In the genomic region with DNA sequence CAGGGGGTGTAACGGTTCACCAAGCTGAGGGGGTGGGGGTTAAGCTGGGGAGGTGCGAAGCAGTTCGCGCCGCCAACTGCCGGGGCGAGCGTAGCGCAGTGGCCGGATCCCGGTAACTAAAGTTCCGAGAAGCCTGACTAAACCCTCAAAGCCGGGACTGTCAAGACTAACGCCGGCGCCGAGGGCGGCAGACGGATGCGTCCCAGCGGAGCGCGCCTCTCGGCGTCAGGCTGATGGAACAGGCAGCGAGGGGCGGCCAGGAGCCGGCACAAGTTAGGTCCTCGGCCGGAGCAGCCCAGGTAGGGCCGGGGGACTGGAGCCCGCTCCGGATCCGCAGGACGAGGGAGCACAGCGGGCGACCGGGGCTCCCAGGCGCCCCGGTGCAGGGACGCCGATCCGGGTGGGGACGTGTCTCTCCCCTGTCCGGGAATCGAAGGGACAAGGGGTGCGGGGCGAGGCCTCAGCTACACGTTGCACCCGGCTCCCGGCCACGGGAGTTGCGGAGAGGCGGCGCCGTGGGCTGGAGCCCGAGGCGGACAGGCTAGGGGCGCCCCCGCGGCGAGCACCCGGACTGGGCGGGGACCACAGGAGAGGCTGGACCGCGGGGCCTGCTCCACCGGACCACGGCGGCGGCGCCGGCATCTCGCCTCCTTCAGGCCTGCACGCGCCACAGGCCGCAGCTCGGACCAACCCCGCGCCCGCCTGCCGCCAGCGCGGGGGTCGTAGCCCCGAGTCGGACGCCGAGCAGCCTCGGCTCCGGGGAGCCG, we compare ENCODE assay signal across 1 mouse cellular context.
TF ChIP-seq lines count a peak whose summit lies in the region.

No protein-coding gene starts in this region.

TF ChIP-seq in C2C12, 6 proteins besides CTCF, POLR2A, EP300 and RAD21:
- TF ChIP-seq CEBPB (IDR thresholded peaks at IDR 0.05; ENCODE audit: low read depth) = no peak
- TF ChIP-seq MYOD1 (IDR thresholded peaks at IDR 0.05; ENCODE audit: control insufficient read depth, insufficient read length, low read depth) = no peak
